Mouse (Mus musculus): ENCODE results near the gene Uggt2. TPM values are rescaled to one million over a fixed set of nuclear protein-coding genes. Genes with fewer than 3 reads are reported as not detected.

The Uggt2 gene
- polyA plus RNA-seq, 1 experiment from 2014 or later: 26.7 TPM

GRCm38 (mm10) chr14:118937533-118938492 lies 161.4 kb downstream of the Uggt2 start, which contains the start of gene Dnajc3:
Gene Dnajc3, plus strand, starts transcription at chr14:118937976.
- Histone ChIP-seq H3K4me3 (ENCODE audit: low read depth, low read length) (peak within 1 kb of the TSS; percentile 99), H3K4me2 (peak within 1 kb of the TSS; percentile 77), H3K36me3 (ENCODE audit: insufficient read depth) (0 out of 2 replicates have a peak, but pooled peaks cover 4% of the 10 kb centered on the region), H3K9me3 (ENCODE audit: low read depth, low read length) (no peaks in the 10 kb centered on the region), H3K4me1 (ENCODE audit: insufficient read depth) (peaks cover 12% of the 10 kb centered on the region), H3K9ac (peak within 1 kb of the TSS; percentile 99), H3K27me3 (ENCODE audit: insufficient read depth, low read length) (no peaks in the 10 kb centered on the region), H3K27ac (ENCODE audit: low read depth) (peak within 1 kb of the TSS; percentile 91)
- peak; percentile 100 for ATAC-seq (ENCODE audit: insufficient read depth)
- peak; percentile 99 for DNase-seq
- under 1% methylated on average over 114 of the region's 124 CpGs for WGBS
- TF ChIP-seq CTCF (IDR thresholded peaks at IDR 0.05; ENCODE audit: low read depth): no peak

- Histone ChIP-seq H3K36me3 (ENCODE audit: insufficient read depth) (no peaks in the 10 kb centered on the region), H3K27me3 (ENCODE audit: insufficient read depth, low read length) (no peaks in the 10 kb centered on the region), H3K4me2 (peak overlapping the region; percentile 74), H3K4me1 (ENCODE audit: insufficient read depth) (peaks cover 12% of the 10 kb centered on the region), H3K9me3 (ENCODE audit: low read depth, low read length) (no peaks in the 10 kb centered on the region), H3K4me3 (ENCODE audit: low read depth, low read length) (peak overlapping the region; percentile 99), H3K27ac (ENCODE audit: low read depth) (peak overlapping the region; percentile 81), H3K9ac (peak overlapping the region; percentile 52)
- peak; percentile 12; the same call in 1 of the 2 replicates for ATAC-seq (ENCODE audit: insufficient read depth)
- no peak for DNase-seq
- WGBS: 25% methylated on average over 4 of the region's 4 CpGs
- no peak for TF ChIP-seq CTCF (IDR thresholded peaks at IDR 0.05; ENCODE audit: low read depth)
These were observed 162.3 kb downstream of the Uggt2 start for GRCm38 (mm10) chr14:118936952-118937351.

DNA sequence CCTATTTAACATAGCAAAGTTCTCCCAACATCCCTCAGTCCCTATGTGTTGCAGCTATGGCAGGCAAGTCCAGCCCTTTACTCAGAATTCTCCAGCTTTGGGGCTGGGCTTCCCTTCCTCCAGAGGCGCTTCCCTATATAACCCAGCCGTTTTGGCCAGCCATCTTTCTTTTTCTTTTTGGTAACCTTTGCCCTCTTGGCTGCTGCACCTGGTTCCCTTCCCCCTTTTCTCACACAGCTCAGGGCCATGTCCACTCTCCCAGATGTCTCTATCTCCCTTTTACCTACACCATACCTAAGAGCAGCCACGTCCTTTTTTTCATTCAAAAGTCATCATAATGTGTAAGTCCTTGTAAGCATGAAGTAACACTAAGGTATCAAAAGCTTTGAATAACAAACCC lies 163.0 kb downstream of the Uggt2 start:
- H3K27me3 ChIP-seq (ENCODE audit: insufficient read depth, low read length): no peaks in the 10 kb centered on the region
- no peaks in the 10 kb centered on the region for H3K9me3 ChIP-seq (ENCODE audit: low read depth, low read length)
- DNase-seq (no peak), ATAC-seq (ENCODE audit: insufficient read depth) (no peak)
- no peaks in the 10 kb centered on the region for H3K36me3 ChIP-seq (ENCODE audit: insufficient read depth)
- H3K9ac ChIP-seq: no peak overlapping the region
- peaks cover 12% of the 10 kb centered on the region for H3K4me1 ChIP-seq (ENCODE audit: insufficient read depth)
- H3K27ac ChIP-seq (ENCODE audit: low read depth): no peak overlapping the region
- H3K4me3 ChIP-seq (ENCODE audit: low read depth, low read length): no peak overlapping the region
- H3K4me2 ChIP-seq: no peak overlapping the region
- WGBS: 62% methylated on average over 3 of the region's 3 CpGs
- TF ChIP-seq CTCF (IDR thresholded peaks at IDR 0.05; ENCODE audit: low read depth): no peak

Other genes starting within 250 kb of the Uggt2 start
- gene Dzip1, start 174.0 kb downstream of the Uggt2 start, polyA plus RNA-seq (2014; fragmentation: Nextera tagmentation; extraction: Ambion mirVana): 26.9 and 28.5 TPM in 2 replicates
- gene Dnajc3, start 161.5 kb downstream of the Uggt2 start, polyA plus RNA-seq (2014; fragmentation: Nextera tagmentation; extraction: Ambion mirVana): 55.5 and 59.8 TPM in 2 replicates
- gene Hs6st3, start 38.9 kb upstream of the Uggt2 start, polyA plus RNA-seq (2014; fragmentation: Nextera tagmentation; extraction: Ambion mirVana): 1.1 and 1.4 TPM in 2 replicates

Measured in lung, embryonic 14.5 days (tissue).